Mouse (Mus musculus): ENCODE data around the gene Krtap19-9b.

The Krtap19-9b gene

DNA sequence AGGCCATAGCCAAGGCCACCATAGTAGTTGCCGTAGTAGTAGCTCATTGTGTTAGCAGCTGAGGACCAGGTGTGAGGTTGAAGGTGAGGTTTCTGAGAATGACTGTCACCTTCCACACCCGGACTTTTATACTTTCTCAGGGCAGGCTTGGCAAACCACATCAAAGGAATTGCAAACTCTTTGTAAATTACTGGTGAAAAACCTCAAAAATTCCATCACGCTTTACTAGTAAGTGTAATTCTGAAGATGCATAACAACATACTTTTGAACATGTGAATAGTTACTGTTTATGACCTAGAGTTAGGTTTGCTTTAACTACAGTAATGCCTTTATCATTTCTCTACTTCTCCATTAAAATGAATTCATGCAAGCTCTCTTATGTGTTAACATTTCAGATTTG, at the start of gene Krtap19-9b:
Gene Krtap19-9b (minus strand): TSS at position 101 of the 400 bp plus-strand sequence.
- DNase-seq (ENCODE audit: low spot score in 2 of 2) = no peak

DNA sequence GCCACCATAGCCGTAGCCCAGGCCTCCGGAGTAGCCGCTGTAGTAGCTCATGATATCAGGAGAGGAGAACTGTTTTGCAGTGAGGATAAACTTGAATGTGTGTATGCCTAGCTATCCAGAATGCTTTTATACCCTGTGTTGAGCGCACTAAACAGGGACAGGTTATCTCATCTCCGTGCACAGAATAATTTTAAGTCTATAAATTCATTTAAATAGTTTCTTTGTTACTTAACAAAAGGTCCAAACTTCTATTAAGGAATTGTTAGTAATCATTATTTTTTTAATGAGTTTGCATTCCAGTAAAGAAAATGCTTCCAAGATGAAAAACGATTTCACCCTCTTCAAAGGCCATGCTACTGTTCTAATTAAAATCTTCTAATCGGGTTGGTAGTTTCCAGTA, 30.7 kb upstream of the Krtap19-9b start, which contains the start of gene Krtap16-3:
Gene Krtap16-3 (minus strand): TSS at position 101 of the 400 bp plus-strand sequence.
- no peak for DNase-seq (ENCODE audit: low spot score in 2 of 2)

DNA sequence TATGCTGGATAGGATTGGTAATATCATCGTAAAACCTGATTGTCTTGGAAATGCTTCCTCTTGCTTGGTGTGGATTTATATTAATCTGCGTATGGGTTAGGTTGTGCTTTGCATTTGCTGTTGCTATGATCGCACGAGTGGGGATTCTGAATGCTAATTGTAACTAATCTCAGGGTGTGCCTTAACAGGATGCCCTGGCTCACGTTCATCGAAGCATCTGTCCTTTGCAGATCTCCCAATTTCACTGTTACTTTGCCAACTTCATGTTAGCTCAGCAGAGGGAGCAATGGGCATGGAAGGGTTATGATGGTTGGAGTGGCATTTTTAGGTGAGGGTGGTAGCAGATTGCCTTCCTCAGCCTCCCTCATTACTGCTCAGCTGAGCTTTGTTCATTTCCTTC, 9.0 kb upstream of the Krtap19-9b start:
- no peak for DNase-seq (ENCODE audit: low spot score in 2 of 2)

DNA sequence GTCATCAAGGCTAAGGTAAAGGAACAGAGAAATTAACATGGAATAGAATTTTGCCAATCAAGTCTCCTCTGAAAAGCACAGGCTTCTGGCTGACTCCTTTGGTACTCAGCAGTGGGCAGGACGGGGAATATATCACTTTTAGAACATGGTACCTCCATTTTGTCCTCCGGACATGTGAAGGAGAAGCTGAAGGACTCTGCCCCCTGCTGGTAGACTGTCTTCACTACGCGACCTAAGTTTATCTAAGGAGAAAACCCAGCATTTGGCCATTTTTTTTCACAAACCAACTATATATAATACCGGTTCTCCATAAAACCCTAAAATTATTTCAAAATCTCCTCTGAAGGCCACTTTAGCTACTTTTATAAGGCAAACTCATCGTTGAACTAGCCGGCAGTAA, 6.2 kb upstream of the Krtap19-9b start:
- no peak for DNase-seq (ENCODE audit: low spot score in 2 of 2)

DNA sequence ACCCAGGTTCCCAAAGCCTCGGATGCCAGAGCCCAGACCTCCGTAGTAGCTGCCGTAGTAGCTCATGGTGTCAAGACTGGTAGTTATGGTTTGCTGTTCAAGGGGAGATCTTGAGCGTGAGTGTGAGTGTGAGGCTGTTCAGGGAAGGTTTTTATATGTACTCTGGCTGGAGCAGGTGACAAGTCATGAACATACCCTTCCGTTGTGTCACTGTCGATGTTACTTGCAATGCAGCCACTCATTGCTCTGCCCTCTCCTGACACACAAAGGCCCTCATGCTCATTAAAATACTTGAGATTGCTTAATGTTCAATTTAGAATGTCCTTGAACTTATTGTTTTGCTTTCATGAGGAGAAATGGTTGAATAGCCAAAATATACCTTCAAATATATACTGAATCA, 35.7 kb downstream of the Krtap19-9b start, which contains the start of gene Krtap19-5:
Gene Krtap19-5 (minus strand): TSS at position 101 of the 400 bp plus-strand sequence.
- DNase-seq (ENCODE audit: low spot score in 2 of 2) = no peak

DNA sequence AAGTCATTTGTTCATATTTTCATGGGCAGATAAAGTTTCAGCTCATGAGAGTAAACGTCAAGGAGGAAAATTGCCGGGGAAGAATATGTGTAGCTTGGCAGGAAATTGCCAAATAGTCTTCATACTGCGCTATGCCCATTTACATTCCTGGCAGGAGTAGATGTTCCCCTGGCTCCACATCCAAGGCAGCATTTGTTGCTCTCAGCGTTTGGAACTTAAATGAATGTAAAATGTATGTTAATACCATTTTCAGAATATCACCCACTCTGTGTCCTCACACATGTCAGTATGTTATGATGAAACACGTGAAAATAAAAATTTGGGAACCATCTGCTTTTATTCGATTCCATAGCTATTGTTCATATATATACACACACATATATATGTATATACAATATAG, 45.2 kb downstream of the Krtap19-9b start:
- DNase-seq (ENCODE audit: low spot score in 2 of 2) = no peak

DNA sequence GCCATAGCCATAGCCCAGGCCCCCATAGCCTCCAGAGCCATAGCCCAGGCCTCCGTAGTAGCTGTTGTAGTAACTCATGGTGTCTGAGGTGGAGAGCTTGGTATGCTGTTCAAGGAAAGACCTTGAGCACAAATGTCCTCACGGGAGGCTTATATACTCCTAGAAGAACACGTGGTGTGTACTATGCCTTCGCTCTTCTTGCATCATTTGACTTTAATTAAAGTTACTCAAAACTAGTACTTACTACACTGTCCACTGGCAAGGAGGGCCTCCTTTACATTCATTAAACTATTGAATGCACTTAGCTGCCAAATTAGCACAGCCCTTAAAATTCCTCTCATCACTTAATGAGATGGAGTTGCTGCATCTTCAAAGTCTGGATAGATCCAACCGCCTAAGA, 47.1 kb downstream of the Krtap19-9b start, which contains the start of gene Krtap19-4:
Gene Krtap19-4 (minus strand): TSS at position 101 of the 400 bp plus-strand sequence.
- DNase-seq (ENCODE audit: low spot score in 2 of 2) = no peak
